Mouse (Mus musculus) midbrain, embryonic 10.5 days (tissue): ENCODE results near the gene Rptor. TPM values are rescaled to one million over a fixed set of nuclear protein-coding genes. Genes with fewer than 3 reads are reported as not detected.
A peak's percentile ranks its signal among the peaks of the same experiment; 100 is the strongest.

ENCODE experiments used
- DNase-seq: peaks from one replicate; pipeline ENCODE4 v3.0.0-alpha.2; 2017; ENCODE audit warnings: low spot score
- H3K27ac ChIP-seq: fragments of 300-500 bp; sonication (generic); replicated peaks from 2 replicates; pipeline ENCODE4 v1.5.1; 2016; ENCODE audit warnings: mild to moderate bottlenecking
- H3K27me3 ChIP-seq: fragments of 300-500 bp; sonication (generic); 2 replicates; pipeline ENCODE4 v1.6.1; 2016; ENCODE audit warnings: low read depth, mild to moderate bottlenecking; ENCODE audit not compliant: poor library complexity, severe bottlenecking
- H3K36me3 ChIP-seq: fragments of 300-500 bp; sonication (generic); 2 replicates; pipeline ENCODE4 v1.6.1; 2016; ENCODE audit warnings: mild to moderate bottlenecking, moderate library complexity
- H3K4me1 ChIP-seq: fragments of 300-500 bp; sonication (generic); 2 replicates; pipeline ENCODE4 v1.6.1; 2016
- H3K4me3 ChIP-seq: fragments of 300-500 bp; sonication (generic); 2 replicates; pipeline ENCODE4 v1.5.1; 2016; ENCODE audit warnings: mild to moderate bottlenecking, moderate library complexity
- H3K9me3 ChIP-seq: fragments of 300-500 bp; sonication (generic); replicated peaks from 2 replicates; pipeline ENCODE4 v1.6.1; 2016; ENCODE audit warnings: mild to moderate bottlenecking
- WGBS: fragments of 180-500 bp; shearing (Covaris S2); methylation state at CpG from one replicate; pipeline ENCODE4 v1.1.7; 2016; 5-methylcytosine and 5-hydroxymethylcytosine counted together
- polyA plus RNA-seq: library from polyadenylated mRNA; unstranded; fragments of >200 nt; fragmentation: Nextera tagmentation; extraction: Ambion mirVana; gene quantifications from 2 replicates; pipeline ENCODE4 v1.2.1, GENCODE M21; 2016

The Rptor gene
- polyA plus RNA-seq, 1 experiment from 2014 or later = 11.0 TPM

DNA sequence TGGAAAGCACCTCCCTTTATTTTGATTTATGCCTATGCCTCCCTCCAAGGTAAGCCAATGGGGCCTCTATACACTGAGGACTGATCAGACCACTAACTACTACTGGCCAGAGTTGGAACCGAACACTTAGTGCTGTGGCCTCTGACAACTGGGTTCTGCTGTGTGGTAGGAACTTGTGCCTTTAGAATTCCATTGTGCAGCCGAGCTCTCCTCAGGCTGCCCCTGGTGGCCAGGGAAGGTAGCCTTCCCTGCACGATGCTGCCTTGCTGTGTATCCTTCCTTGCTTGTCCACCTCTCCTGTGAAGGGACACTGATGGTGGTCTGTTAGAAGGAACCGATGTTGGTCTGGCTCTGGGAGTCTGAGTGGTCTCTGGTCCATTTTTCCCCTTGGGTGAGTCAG lies 167.0 kb downstream of the Rptor start:
- H3K27me3 ChIP-seq = no peaks in the 10 kb centered on the region
- peaks cover 27% of the 10 kb centered on the region for H3K4me1 ChIP-seq
- 76% methylated on average over 4 of the region's 4 CpGs for WGBS
- no peaks in the 10 kb centered on the region for H3K9me3 ChIP-seq
- no peak overlapping the region for H3K4me3 ChIP-seq
- H3K27ac ChIP-seq = no peak overlapping the region
- peak; percentile 22 for DNase-seq
- H3K36me3 ChIP-seq = peaks cover 22% of the 10 kb centered on the region; the same call in 1 of the 2 replicates

DNA sequence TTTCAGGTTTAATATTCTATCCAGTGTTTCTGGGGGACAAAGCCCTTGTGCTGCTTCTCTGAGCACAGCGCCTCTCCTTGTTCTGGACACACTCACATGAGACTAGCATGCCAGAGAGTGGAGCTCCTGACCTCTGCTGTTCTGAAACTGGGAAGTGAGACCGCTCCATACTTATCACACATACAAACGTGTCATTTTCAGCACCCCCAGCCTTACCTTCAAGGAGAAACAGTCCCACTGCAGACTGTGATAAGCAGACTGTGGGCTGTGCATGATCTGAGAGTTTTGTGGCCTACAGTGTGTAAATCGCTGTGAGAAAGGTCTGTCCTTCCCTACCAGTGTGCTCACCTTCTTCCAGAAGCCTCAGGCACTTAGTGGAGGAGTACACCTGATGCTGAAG lies 168.3 kb downstream of the Rptor start:
- H3K27ac ChIP-seq = 0 out of 2 replicates have a peak overlapping the region, but pooled peaks have one; percentile 18
- H3K27me3 ChIP-seq = no peaks in the 10 kb centered on the region
- WGBS = 93% methylated on average over 4 of the region's 4 CpGs
- H3K4me1 ChIP-seq = peaks cover 29% of the 10 kb centered on the region
- DNase-seq = no peak
- no peak overlapping the region for H3K4me3 ChIP-seq
- peaks cover 10% of the 10 kb centered on the region for H3K9me3 ChIP-seq
- peaks cover 33% of the 10 kb centered on the region for H3K36me3 ChIP-seq

DNA sequence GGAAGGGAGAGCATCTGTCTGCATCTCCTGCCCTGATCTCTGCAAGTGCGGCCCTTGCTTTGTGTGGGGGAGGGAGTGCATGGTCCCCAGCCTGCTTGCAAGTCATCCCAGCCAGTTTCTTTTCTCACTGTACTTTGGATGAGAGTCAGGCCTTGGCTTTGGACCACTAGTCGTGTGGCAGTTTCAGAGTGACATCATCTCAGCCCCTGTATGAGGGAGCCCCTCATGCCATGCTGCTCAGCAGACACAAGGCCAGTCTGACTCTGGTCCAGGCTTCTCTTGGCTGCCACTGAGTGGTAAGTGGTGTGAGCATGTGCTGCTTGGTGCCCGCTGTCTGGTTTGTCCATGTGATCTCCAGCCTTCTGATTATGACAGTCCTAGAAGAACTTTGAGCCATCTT lies 170.2 kb downstream of the Rptor start:
- H3K4me3 ChIP-seq = no peak overlapping the region
- peaks cover 15% of the 10 kb centered on the region for H3K9me3 ChIP-seq
- WGBS = 86% methylated on average over 3 of the region's 3 CpGs
- peaks cover 41% of the 10 kb centered on the region for H3K36me3 ChIP-seq
- no peaks in the 10 kb centered on the region for H3K27me3 ChIP-seq
- DNase-seq = no peak
- no peak overlapping the region for H3K27ac ChIP-seq
- peaks cover 10% of the 10 kb centered on the region for H3K4me1 ChIP-seq

DNA sequence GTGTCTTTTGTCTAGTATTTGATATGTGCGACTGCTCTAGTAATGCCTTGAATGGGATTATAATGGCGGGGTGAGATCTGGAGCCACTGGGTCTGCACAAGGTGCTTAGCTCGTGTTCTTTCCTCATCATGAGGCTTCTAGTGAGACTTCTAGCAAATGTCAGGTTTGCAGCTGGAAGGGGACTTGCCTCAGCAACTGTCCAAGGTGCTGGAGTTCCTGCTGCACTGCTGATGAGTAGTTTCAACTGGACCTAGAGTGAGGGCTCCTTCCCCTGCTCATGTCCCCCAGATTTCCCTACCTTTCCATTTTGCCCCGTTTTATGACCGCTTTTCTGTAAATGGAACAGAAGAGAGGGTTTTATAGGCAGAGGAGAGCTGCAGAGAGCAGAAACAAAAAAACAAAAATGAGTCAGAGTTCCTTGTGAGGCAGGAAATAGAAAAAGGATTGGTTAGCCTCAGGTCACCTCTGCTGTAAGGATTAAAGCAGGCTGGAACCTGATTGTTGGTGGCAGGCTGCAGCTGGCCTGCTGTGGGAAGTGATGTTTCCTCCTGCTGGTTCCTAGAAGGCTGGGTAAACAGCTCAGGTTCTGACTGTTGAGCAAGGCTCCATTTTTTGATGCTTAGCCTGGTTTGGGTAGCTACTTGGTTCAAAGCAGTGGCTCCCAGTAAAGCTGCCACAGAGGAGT lies 172.5 kb downstream of the Rptor start:
- Histone ChIP-seq H3K9me3 (peaks cover 15% of the 10 kb centered on the region), H3K4me1 (peaks cover 10% of the 10 kb centered on the region)
- no peak for DNase-seq

DNA sequence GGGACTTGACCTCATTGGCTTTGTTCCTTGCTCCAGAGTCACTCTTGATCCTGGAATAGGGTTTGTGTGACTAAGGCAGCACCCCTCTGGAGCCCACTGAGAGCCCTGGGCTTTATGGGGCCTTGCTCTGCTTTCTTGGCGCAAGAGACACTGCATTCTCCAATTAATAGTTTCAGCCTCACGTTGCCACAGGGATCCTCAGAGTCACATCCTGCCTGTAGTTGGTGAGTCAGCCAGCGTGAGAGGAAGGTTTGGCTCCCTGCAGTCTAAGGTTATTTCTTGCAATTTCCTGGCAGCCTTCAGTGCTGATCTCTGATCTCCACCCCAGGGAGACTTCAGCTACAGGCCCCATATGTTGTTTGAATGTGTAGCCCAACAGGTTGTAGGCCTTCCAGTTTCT lies 174.5 kb downstream of the Rptor start:
- Histone ChIP-seq H3K27ac (no peak overlapping the region), H3K36me3 (peaks cover 40% of the 10 kb centered on the region), H3K9me3 (peaks cover 15% of the 10 kb centered on the region), H3K4me3 (no peak overlapping the region), H3K4me1 (peaks cover 10% of the 10 kb centered on the region), H3K27me3 (no peaks in the 10 kb centered on the region)
- 80% methylated on average over 3 of the region's 3 CpGs for WGBS
- no peak for DNase-seq

More for the DNA sequence above, 172.5 kb downstream of the Rptor start:
- 70% methylated on average over 5 of the region's 5 CpGs for WGBS
- H3K27me3 ChIP-seq = no peaks in the 10 kb centered on the region
- H3K4me3 ChIP-seq = no peak overlapping the region
- H3K27ac ChIP-seq = 0 out of 2 replicates have a peak overlapping the region, but pooled peaks have one; percentile 23
- peaks cover 44% of the 10 kb centered on the region for H3K36me3 ChIP-seq

GRCm38 (mm10) chr11:119777872-119778271 lies 175.2 kb downstream of the Rptor start:
- DNase-seq = no peak
- Histone ChIP-seq H3K4me3 (no peak overlapping the region), H3K27me3 (no peaks in the 10 kb centered on the region), H3K9me3 (peaks cover 15% of the 10 kb centered on the region), H3K27ac (no peak overlapping the region), H3K36me3 (peaks cover 38% of the 10 kb centered on the region), H3K4me1 (peaks cover 10% of the 10 kb centered on the region)
- WGBS = 91% methylated on average over 1 of the region's 1 CpGs

DNA sequence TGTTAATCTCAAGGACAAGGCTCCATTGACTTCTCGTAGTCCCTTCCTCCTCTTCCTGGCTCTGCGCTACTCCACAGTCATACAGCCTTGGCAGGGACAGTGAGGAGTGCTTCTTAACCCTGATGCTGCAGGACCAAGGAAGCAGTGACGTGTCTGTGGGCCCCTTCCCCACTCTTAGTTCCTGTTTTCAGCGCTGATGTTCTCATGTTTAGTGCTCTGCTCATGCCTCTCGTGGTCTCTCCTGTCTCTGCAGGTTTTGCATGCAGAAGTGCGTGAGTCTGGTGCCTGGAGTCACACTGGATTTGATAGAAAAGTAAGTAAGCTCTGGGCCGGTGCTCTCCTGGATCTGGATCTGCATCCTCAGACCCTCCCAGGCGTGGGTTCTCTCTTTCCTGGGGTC lies 177.6 kb downstream of the Rptor start:
- no peak overlapping the region for H3K4me3 ChIP-seq
- DNase-seq = no peak
- 0 out of 2 replicates have a peak, but pooled peaks cover under 1% of the 10 kb centered on the region for H3K4me1 ChIP-seq
- WGBS = 86% methylated on average over 8 of the region's 8 CpGs
- H3K27ac ChIP-seq = no peak overlapping the region
- H3K27me3 ChIP-seq = no peaks in the 10 kb centered on the region
- H3K36me3 ChIP-seq = peaks cover 35% of the 10 kb centered on the region
- peaks cover 12% of the 10 kb centered on the region for H3K9me3 ChIP-seq

DNA sequence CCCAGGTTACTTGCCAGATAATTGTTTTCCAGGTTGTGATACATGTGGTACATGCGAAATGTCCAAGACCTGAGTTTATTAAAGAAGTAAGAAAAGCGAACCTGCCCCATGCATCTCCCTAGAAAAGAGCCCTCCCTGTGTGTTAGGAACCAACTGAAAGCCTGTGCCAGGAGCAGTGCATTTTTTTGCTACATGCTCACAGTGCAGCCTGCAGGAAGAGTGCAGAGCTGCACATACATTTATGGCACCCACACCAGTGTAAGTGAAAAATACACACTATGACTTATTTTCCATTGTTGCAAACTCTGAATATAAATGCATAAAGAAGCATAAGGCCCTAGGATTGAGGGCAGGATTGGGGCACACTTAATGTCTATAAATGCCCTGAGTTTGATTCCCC lies 178.5 kb downstream of the Rptor start:
- Histone ChIP-seq H3K9me3 (peaks cover 4% of the 10 kb centered on the region; the same call in 1 of the 2 replicates), H3K27me3 (no peaks in the 10 kb centered on the region), H3K4me3 (no peak overlapping the region), H3K27ac (no peak overlapping the region), H3K36me3 (peaks cover 27% of the 10 kb centered on the region), H3K4me1 (peaks cover 3% of the 10 kb centered on the region; the same call in 1 of the 2 replicates)
- DNase-seq = no peak
- WGBS = 92% methylated on average over 2 of the region's 2 CpGs

DNA sequence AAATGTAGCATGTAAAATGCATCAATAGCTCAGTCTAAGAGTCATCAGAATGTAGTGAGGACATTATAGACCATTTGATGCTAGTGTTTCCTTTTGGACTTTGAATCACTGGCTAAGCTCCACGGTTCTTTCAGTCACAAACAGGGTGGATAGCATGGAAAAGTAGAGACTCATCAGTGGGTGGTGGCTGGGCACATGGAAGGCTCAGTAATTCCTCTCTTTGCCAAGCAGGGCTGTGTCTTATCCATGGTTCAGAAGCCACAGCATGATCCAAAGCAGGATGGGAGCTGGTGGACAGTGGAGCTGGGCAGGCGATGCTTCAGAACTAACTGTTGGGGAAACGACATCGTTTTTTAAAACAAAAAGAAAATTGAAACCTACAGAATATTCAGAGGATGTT lies 179.0 kb downstream of the Rptor start:
- peaks cover 21% of the 10 kb centered on the region for H3K36me3 ChIP-seq
- WGBS = 90% methylated on average over 4 of the region's 4 CpGs
- no peak for DNase-seq

DNA sequence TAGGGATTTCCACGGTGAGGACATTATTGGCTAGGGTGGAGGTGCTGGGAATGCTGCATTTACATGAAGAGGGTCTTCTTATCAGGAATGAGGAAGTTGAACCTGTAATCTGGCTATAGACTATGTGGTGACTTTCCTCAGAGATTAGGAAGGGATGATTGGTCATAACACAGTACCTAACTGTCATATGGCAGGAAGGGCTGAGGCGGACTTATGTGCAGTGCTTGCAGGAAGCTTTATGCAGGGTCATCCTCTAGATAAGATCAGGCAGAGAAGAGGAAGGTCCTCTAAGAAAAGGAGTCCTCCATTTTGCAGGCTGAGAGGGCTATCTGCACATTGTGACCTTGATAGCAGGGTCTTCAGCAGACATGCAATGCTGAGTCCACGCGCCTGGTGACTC lies 180.9 kb downstream of the Rptor start:
- H3K4me3 ChIP-seq = no peak overlapping the region
- peaks cover 20% of the 10 kb centered on the region for H3K36me3 ChIP-seq
- WGBS = 92% methylated on average over 4 of the region's 4 CpGs
- no peak overlapping the region for H3K27ac ChIP-seq
- peaks cover 6% of the 10 kb centered on the region; the same call in 1 of the 2 replicates for H3K4me1 ChIP-seq
- no peaks in the 10 kb centered on the region for H3K9me3 ChIP-seq
- no peaks in the 10 kb centered on the region for H3K27me3 ChIP-seq
- DNase-seq = no peak

More for the DNA sequence above, 179.0 kb downstream of the Rptor start:
- no peaks in the 10 kb centered on the region for H3K9me3 ChIP-seq
- no peak overlapping the region for H3K27ac ChIP-seq
- no peaks in the 10 kb centered on the region for H3K27me3 ChIP-seq
- H3K4me3 ChIP-seq = no peak overlapping the region
- peaks cover 3% of the 10 kb centered on the region; the same call in 1 of the 2 replicates for H3K4me1 ChIP-seq

GRCm38 (mm10) chr11:119784672-119785341 lies 182.1 kb downstream of the Rptor start:
- Histone ChIP-seq H3K27me3 (no peaks in the 10 kb centered on the region), H3K4me1 (peaks cover 12% of the 10 kb centered on the region), H3K36me3 (peaks cover 20% of the 10 kb centered on the region), H3K4me3 (no peak overlapping the region), H3K27ac (no peak overlapping the region), H3K9me3 (no peaks in the 10 kb centered on the region)
- WGBS = 95% methylated on average over 12 of the region's 12 CpGs
- no peak for DNase-seq

- H3K27ac ChIP-seq = 0 out of 2 replicates have a peak overlapping the region, but pooled peaks have one; percentile 28
- peaks cover 12% of the 10 kb centered on the region; the same call in 1 of the 2 replicates for H3K36me3 ChIP-seq
- no peaks in the 10 kb centered on the region for H3K27me3 ChIP-seq
- no peak overlapping the region for H3K4me3 ChIP-seq
- WGBS = 94% methylated on average over 7 of the region's 7 CpGs
- no peak for DNase-seq
- no peaks in the 10 kb centered on the region for H3K9me3 ChIP-seq
- H3K4me1 ChIP-seq = peaks cover 13% of the 10 kb centered on the region
Observed at GRCm38 (mm10) chr11:119785661-119786384, 183.1 kb downstream of the Rptor start.
